Mouse (Mus musculus): Measurements from ENCODE around the gene Tmem80. TPM values are rescaled to one million over a fixed set of nuclear protein-coding genes. Genes with fewer than 3 reads are reported as not detected.

The Tmem80 gene
- total and polyA plus RNA-seq, 3 experiments, result 7.4 to 9.9 (median 8.3) TPM

DNA sequence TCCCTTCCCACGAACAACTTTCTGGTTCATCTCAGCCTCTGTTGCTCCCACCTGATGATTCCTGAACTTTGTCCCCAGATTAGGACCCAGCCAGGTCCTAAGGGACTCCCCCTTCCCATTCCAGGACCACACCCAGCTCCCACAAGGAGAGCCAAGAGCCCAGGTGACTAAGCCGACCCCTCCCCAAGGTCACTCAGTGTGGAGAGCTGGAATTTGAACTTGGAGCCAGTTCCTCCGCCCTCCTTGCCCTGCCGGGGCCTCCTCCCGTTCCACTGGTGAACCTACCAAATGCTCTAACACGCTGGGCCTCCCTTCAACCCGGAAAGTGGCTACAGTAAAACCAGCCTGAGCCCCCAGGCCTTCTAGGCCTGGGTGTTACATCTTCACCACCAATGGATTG, 12.5 kb downstream of the Tmem80 start:
- no peak overlapping the region for H3K9ac ChIP-seq (ENCODE audit: insufficient read depth, low read depth)
- DNase-seq (ENCODE audit: extremely low read depth), result no peak
- in situ Hi-C loops (cut with MboI; ENCODE audit: low pct_ligation_motif_present, low pct_unique_long_range_greater_than_20kb, low sequenced_read_pairs) (no loop called here), dilution Hi-C loops (cut with MboI; ENCODE audit: extremely low pct_ligation_motif_present, extremely low pct_unique_long_range_greater_than_20kb, low sequenced_read_pairs) (no loop called here)
- 0 out of 4 replicates have a peak, but pooled peaks cover 0 to 2% of the 10 kb centered on the region in 2 experiments for H3K4me1 ChIP-seq (ENCODE audit: control insufficient read depth in 1 of 2, insufficient read depth in 2 of 2)
- no peaks in the 10 kb centered on the region for H3K79me2 ChIP-seq (replicated peaks; ENCODE audit: control insufficient read depth, extremely low read depth, insufficient read depth, poor library complexity, severe bottlenecking)
- H3K27me3 ChIP-seq (replicated peaks), result peaks cover 3% of the 10 kb centered on the region
- H3K36me3 ChIP-seq (replicated peaks in 1 of 2; ENCODE audit: control insufficient read depth in 1 of 2, insufficient read depth in 1 of 2, low read length in 1 of 2), result peaks cover 0 to 11% of the 10 kb centered on the region in 2 experiments
- TF ChIP-seq POLR2A (IDR thresholded peaks at IDR 0.05; ENCODE audit: low read depth, low read length), result no peak
- no peak for TF ChIP-seq MYC (IDR thresholded peaks at IDR 0.05; ENCODE audit: low read depth, low read length)
- no peak for TF ChIP-seq MAX (IDR thresholded peaks at IDR 0.05; ENCODE audit: low read length)
- no peak for TF ChIP-seq E2F4 (IDR thresholded peaks at IDR 0.05; ENCODE audit: insufficient replicate concordance, low read depth, low read length)
- TF ChIP-seq JUND (conservative IDR thresholded peaks at IDR 0.05; ENCODE audit: low read depth, low read length), result no peak
- TF ChIP-seq KAT2A (IDR thresholded peaks at IDR 0.05; ENCODE audit: insufficient replicate concordance, low read length), result no peak
- no peak for TF ChIP-seq TCF12 (IDR thresholded peaks at IDR 0.05; ENCODE audit: low read depth, low read length)
- no peak for TF ChIP-seq MAFK (IDR thresholded peaks at IDR 0.05; ENCODE audit: insufficient replicate concordance, low read length)
- no peak for TF ChIP-seq USF2 (conservative IDR thresholded peaks at IDR 0.05; ENCODE audit: low read depth, low read length)
- TF ChIP-seq GABPA (IDR thresholded peaks at IDR 0.05; ENCODE audit: insufficient replicate concordance, low read depth, low read length), result no peak
- no peak for TF ChIP-seq RCOR1 (conservative IDR thresholded peaks at IDR 0.05; ENCODE audit: low read depth, low read length)
- no peak for TF ChIP-seq MAZ (IDR thresholded peaks at IDR 0.05; ENCODE audit: low read depth, low read length)
- no peak for TF ChIP-seq SIN3A (IDR thresholded peaks at IDR 0.05; ENCODE audit: low read length)
- no peak for TF ChIP-seq UBTF (IDR thresholded peaks at IDR 0.05; ENCODE audit: low read depth, low read length)
- TF ChIP-seq SMC3 (IDR thresholded peaks at IDR 0.05; ENCODE audit: low read depth, low read length), result no peak
- TF ChIP-seq NELFE (IDR thresholded peaks at IDR 0.05; ENCODE audit: low read depth, low read length), result no peak
- H3K4me3 ChIP-seq (replicated peaks in 1 of 3; ENCODE audit: low read depth in 2 of 3, low read length in 2 of 3, poor library complexity in 1 of 3), result no peak overlapping the region
- no peak overlapping the region for H3K27ac ChIP-seq (ENCODE audit: insufficient read depth, low read depth)
- no peaks in the 10 kb centered on the region for H3K9me3 ChIP-seq (replicated peaks; ENCODE audit: low read length)
- H3K4me2 ChIP-seq (ENCODE audit: insufficient read depth, low read depth, poor library complexity, severe bottlenecking), result no peak overlapping the region

- Histone ChIP-seq H3K9me3 (replicated peaks; ENCODE audit: low read length) (no peaks in the 10 kb centered on the region), H3K4me1 (ENCODE audit: control insufficient read depth in 1 of 2, insufficient read depth in 2 of 2) (peaks cover 0 to 3% of the 10 kb centered on the region in 2 experiments; a peak in 1 of 4 replicates), H3K36me3 (replicated peaks in 1 of 2; ENCODE audit: control insufficient read depth in 1 of 2, insufficient read depth in 1 of 2, low read length in 1 of 2) (peaks cover 0 to 8% of the 10 kb centered on the region in 2 experiments), H3K4me2 (ENCODE audit: insufficient read depth, low read depth, poor library complexity, severe bottlenecking) (no peak overlapping the region), H3K27ac (ENCODE audit: insufficient read depth, low read depth) (no peak overlapping the region), H3K9ac (ENCODE audit: insufficient read depth, low read depth) (no peak overlapping the region), H3K4me3 (replicated peaks in 1 of 3; ENCODE audit: low read depth in 2 of 3, low read length in 2 of 3, poor library complexity in 1 of 3) (no peak overlapping the region), H3K79me2 (replicated peaks; ENCODE audit: control insufficient read depth, extremely low read depth, insufficient read depth, poor library complexity, severe bottlenecking) (no peaks in the 10 kb centered on the region), H3K27me3 (replicated peaks) (peaks cover 3% of the 10 kb centered on the region)
- TF ChIP-seq RAD21 (IDR thresholded peaks at IDR 0.05; ENCODE audit: low read depth, low read length), result no peak
- no peak for TF ChIP-seq NELFE (IDR thresholded peaks at IDR 0.05; ENCODE audit: low read depth, low read length)
- TF ChIP-seq UBTF (IDR thresholded peaks at IDR 0.05; ENCODE audit: low read depth, low read length), result no peak
- TF ChIP-seq GABPA (IDR thresholded peaks at IDR 0.05; ENCODE audit: insufficient replicate concordance, low read depth, low read length), result no peak
- TF ChIP-seq ZNF384 (IDR thresholded peaks at IDR 0.05; ENCODE audit: low read depth, low read length), result no peak
- TF ChIP-seq USF1 (IDR thresholded peaks at IDR 0.05; ENCODE audit: low read depth, low read length), result no peak
- TF ChIP-seq USF2 (conservative IDR thresholded peaks at IDR 0.05; ENCODE audit: low read depth, low read length), result no peak
- no peak for TF ChIP-seq ETS1 (conservative IDR thresholded peaks at IDR 0.05; ENCODE audit: low read depth, low read length)
- no peak for TF ChIP-seq RCOR1 (conservative IDR thresholded peaks at IDR 0.05; ENCODE audit: low read depth, low read length)
- TF ChIP-seq HCFC1 (IDR thresholded peaks at IDR 0.05; ENCODE audit: low read depth, low read length), result no peak
- TF ChIP-seq EP300 (IDR thresholded peaks at IDR 0.05; ENCODE audit: low read length), result no peak
- TF ChIP-seq MEF2A (IDR thresholded peaks at IDR 0.05; ENCODE audit: borderline replicate concordance, low read depth, low read length), result no peak
- no peak for TF ChIP-seq CHD1 (IDR thresholded peaks at IDR 0.05; ENCODE audit: low read depth, low read length)
- no peak for TF ChIP-seq CTCF (conservative IDR thresholded peaks at IDR 0.05 in 1 of 2, IDR thresholded peaks at IDR 0.05 in 1 of 2; ENCODE audit: low read depth in 2 of 2, low read length in 2 of 2)
- DNase-seq (ENCODE audit: extremely low read depth), result no peak
- dilution Hi-C loops (cut with MboI; ENCODE audit: extremely low pct_ligation_motif_present, extremely low pct_unique_long_range_greater_than_20kb, low sequenced_read_pairs), result no loop called here
- in situ Hi-C loops (cut with MboI; ENCODE audit: low pct_ligation_motif_present, low pct_unique_long_range_greater_than_20kb, low sequenced_read_pairs), result no loop called here
Measured at GRCm38 (mm10) chr7:141340476-141340875, 12.9 kb downstream of the Tmem80 start.

Measured in CH12.LX (cell line).